Mouse (Mus musculus) heart, postnatal 4 days (tissue): Measurements from ENCODE around the gene Nr1h5. TPM values are rescaled to one million over a fixed set of nuclear protein-coding genes. Genes with fewer than 3 reads are reported as not detected.

Source experiments
- DNase-seq: peaks from one replicate; pipeline ENCODE4 v3.0.0; 2021
- total RNA-seq, 2 experiments: library from RNA; stranded (reverse); gene quantifications; 2 replicates each; pipeline ENCODE4 v1.2.3; 2021

Gene Nr1h5
- total RNA-seq = not detected

GRCm38 (mm10) chr3:102964033-102964432 is at the start of gene Nr1h5:
Nr1h5 (minus strand) TSS chr3:102964133.
- no peak for DNase-seq

DNA sequence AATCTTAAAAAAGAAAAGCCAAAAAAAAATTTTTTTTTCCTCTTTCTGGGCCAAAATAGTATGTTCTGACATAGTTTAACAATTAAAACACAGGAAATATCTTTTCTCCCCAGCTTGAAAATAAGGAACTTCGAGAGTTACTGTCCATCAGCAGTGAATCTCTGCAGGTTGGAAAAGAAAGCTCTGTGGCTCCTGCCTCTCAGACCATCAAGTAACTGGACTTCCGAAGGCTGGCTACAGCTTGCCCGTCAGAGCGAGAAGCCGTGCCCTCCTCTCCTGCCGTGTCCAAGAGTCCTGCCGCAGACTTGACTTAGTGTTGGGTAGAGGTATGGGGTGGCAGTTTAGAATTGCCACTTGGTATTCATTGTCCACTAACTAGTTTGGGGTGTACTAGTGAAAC is 37.7 kb upstream of the Nr1h5 start:
- DNase-seq = no peak

DNA sequence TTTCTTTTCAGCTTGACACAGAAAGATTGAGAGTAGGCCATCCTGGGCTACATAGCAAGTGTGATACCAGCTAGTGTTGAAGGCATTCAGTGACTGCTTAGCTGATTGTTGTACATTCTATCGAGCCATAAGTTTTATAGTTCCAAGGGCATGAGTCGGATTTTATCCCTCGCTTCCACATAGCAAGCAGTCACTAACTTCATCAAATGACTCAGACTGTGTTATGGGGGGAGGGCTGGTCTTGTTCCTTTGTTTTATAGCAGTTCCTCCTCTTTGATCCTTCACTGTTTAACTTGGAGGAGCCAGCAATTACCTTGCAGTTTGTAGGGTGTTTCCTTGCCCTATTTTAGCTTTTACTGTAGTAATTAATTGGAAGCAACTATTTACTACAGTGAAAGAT is 33.7 kb upstream of the Nr1h5 start:
- DNase-seq = no peak

GRCm38 (mm10) chr3:102997036-102997435 is 33.1 kb upstream of the Nr1h5 start:
- peak; percentile 32 for DNase-seq

- peak; percentile 96 for DNase-seq
Observed at GRCm38 (mm10) chr3:102995605-102996321, 31.8 kb upstream of the Nr1h5 start, which contains the start of gene Sike1. Sike1 (plus strand) TSS chr3:102995708.

- DNase-seq = no peak
Observed at GRCm38 (mm10) chr3:102995233-102995604, 31.3 kb upstream of the Nr1h5 start.

DNA sequence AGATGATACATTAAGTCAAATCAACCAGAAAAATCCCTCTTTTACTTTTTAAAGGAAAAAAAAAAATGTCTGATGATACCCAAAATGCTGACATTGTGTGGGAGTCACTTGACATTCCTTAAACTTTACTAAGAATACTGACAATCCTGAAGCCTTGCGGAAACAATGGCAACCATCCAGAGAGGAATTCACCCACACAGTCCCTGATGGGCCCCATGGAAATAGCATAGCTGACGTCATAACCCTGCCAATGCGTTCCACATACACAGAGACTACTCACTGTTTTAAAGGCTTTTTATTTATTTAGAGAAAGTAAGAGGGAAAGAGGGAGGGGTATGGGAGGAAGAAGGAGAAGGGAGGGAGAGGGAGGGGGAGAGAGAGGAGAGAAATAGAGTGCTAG is 29.0 kb upstream of the Nr1h5 start:
- DNase-seq = peak; percentile 33

DNA sequence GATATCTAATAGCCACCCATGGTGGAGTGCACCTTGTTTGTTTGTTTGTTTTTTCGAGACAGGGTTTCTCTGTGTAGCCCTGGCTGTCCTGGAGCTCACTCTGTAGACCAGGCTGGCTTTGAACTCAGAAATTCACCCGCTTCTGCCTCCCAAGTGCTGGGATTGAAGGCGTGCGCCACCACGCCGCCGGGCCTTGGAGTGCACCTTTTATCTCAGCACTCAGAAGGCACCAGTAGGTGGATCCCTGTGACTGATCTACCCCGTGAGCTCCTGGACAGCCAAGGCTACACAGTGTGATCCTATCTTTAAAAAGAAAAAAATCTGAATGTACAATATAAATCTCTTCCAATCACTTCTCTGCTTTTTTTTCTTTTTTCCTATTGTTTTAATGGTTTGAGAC is 27.1 kb upstream of the Nr1h5 start:
- DNase-seq = no peak

GRCm38 (mm10) chr3:102980349-102980736 is 16.4 kb upstream of the Nr1h5 start:
- no peak for DNase-seq

DNA sequence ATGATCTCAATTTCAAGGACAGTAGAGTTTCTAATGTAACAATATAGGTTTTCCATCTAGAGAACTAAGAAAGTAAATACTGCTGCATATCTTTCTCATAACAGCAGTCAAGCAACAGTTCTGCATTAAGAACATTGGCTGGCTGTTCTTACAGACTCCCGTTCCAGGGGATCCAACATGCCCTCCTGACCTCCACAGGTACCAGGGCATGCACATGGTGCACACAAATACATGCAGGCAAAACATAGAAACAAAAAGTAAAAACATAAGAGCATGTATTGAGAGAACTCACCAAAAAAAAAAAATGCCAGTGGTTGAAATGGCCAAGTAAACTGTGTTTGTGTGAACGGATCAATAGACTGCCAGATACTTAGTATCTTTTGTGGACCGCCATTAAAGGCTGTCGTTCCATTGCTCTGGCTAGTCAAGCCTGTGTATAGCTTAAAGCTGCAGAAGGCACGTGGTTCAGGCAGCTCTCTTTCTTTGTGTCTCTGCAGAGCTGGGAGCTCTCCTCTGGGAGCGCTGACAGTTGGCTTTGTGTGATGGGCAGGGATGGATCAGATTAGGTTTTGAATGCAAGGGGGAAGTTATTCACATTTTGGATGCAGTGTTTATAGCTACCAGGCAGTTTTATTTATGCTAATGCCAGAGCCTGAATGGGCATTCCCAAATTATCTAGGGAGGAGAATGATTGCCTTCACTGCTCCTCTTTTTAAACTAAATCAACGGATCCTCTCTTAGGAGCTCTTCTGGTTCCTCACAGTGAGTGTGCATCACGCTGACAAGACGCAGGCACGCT is 15.8 kb upstream of the Nr1h5 start:
- no peak for DNase-seq

DNA sequence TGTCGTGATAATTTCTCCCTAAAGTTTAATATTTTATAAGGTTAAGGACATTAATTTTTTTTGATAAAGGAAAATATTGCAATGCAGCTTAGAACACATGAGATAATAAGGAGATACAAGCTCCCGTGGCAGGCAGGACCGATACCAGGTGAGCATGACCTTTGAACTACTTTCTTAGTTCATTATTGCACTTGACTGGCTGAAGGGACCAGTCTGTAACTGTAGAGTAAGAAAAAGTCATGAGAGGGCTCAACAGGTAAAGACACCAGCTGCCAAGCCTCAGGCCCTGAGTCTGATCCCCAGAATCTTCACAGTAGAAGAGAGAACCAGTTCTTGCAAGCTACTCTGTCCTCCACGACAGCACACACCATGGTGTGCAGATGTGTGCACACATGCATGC is 13.0 kb upstream of the Nr1h5 start:
- DNase-seq = no peak

GRCm38 (mm10) chr3:102970508-102970907 is 6.6 kb upstream of the Nr1h5 start:
- no peak for DNase-seq

DNA sequence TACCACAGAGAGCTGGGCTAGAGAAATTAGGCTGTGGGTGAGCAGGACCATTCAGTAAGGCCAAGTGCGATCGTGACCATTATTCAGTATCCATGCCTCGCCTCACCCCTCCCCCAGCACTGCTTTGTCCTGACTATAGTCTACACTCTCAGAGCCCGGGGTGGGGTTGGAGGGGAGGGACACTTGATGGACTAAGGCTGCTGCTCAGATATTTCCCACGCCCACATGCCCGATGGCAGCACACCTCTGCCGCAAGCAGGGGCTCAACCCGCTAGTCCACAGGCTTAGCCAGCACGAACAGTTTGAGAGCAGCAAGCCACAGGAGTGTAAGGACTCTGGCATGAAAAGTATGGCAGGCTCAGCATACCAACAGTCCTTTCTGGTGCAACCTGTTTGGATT is 6.1 kb upstream of the Nr1h5 start:
- DNase-seq = no peak

- no peak for DNase-seq
Observed at GRCm38 (mm10) chr3:102955596-102955995, 8.3 kb downstream of the Nr1h5 start.

DNA sequence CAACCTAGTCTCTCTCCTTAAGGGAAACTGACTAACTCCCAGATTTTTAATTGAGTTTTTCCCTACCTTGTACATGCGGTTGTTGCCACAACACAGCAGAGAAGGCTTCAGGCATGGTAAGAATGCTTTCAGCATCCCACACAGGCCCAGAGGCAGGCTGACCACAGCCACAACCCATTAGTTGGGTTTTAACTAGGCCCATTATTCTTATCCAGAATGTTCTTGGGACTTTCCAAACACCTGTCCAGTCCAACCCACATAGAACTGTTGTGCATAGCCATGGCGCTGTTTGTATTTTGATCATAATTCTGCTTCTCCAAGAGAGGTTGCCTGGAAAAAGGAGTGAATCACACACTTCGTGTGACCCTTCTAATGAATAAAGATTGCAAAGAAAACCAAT is 8.8 kb downstream of the Nr1h5 start:
- DNase-seq = no peak

GRCm38 (mm10) chr3:102954476-102954875 is 9.5 kb downstream of the Nr1h5 start:
- no peak for DNase-seq

DNA sequence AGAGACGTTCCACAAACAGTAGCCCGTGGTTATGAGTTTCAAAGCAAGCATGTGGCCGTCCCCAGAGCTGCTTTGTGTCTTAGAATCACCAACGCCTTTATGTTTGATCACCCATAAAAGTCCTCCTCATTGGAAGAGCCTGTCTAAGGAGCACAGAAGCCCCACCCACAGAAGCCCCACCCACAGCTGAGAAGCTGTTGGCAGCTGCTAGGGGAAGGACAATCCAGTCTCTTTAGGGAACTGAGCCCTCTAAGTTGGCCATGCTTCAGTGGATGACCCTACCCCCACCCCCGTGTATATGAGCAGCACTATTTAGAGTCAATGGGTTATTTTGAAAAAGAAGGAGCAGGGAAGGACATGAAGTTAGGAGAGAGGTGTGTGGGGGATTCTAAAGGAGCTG is 17.1 kb downstream of the Nr1h5 start:
- no peak for DNase-seq

DNA sequence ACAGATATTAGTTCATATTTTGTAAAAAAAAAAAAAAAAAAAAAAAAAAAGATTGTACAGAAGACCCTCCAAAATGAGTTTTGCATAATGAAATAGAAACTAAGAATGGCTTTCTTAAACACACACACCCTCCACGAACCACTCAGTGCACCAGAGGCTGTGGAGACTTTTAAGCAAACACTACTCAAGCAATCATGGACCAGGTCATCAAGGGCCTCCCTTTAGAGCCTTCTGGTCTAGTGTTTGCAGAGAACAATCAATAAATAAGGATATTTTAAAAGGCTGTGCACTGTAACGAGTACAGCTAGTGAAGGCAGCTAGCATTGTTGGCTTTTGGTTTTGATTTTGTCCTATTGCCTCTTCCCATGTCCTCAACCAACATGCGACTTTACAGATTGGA is 17.6 kb downstream of the Nr1h5 start:
- no peak for DNase-seq

- no peak for DNase-seq
Observed at GRCm38 (mm10) chr3:102938100-102938499, 25.8 kb downstream of the Nr1h5 start.

GRCm38 (mm10) chr3:102935451-102936354 is 28.2 kb downstream of the Nr1h5 start, which contains the start of gene Sycp1:
Sycp1 (minus strand) TSS chr3:102936100.
- DNase-seq = no peak

DNA sequence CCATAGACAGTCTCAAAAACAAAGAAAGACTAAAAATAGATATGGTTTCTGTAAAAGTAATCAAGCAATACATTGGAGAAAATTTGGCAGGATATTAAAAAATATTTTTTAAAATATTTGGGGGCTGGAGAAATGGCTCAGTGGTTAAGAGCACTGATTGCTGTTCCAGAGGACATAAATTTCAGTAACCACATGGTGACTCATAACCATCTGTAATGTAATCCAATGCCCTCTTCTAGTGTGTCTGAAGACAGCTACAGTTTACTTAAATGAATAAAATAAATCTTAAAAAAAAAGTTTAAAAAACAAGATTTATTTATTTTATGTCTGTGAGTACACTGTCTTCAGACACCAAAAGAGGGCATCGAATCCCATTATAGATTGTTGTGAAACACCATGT is 64.8 kb downstream of the Nr1h5 start:
- DNase-seq = no peak
